Mouse (Mus musculus) layer of hippocampus, adult 8-10 months (tissue): ENCODE data around the gene 2310007B03Rik. TPM values are rescaled to one million over a fixed set of nuclear protein-coding genes. Genes with fewer than 3 reads are reported as not detected.

ENCODE experiments used
- DNase-seq, 2 experiments: peaks; one replicate each; pipeline ENCODE4 v3.0.0; 2022; ENCODE audit warnings: low spot score in 2 of 2
- total RNA-seq, 4 experiments: library from RNA; stranded (reverse); gene quantifications; 2 replicates each; pipeline ENCODE4 v1.2.4; 2022

Gene 2310007B03Rik
- total RNA-seq, 4 experiments from 2014 or later, result not detected

GRCm38 (mm10) chr1:93102700-93103099 lies 58.0 kb downstream of the 2310007B03Rik start:
- no peak for DNase-seq

- DNase-seq, result peak; percentile 87 to 93
These were observed 59.1 kb downstream of the 2310007B03Rik start, which contains the start of gene Kif1a for GRCm38 (mm10) chr1:93101571-93102061. Gene Kif1a (minus strand): TSS chr1:93101951.

Other genes with a start within 250 kb of the 2310007B03Rik start
- 10 to 100 TPM; 39.9 to 46.3 (median 43.1) TPM for gene Capn10, start 226.6 kb downstream of the 2310007B03Rik start, total RNA-seq
- gene Gpr35, start 210.1 kb downstream of the 2310007B03Rik start, total RNA-seq, result under 1 TPM in 3 of 4 experiments, not detected in 1; 0.39 to 0.61 (median 0.51) TPM
- gene Aqp12, start 154.6 kb downstream of the 2310007B03Rik start, total RNA-seq, result not detected
- gene Kif1a, start 59.0 kb downstream of the 2310007B03Rik start, total RNA-seq, result 100 to 1,000 TPM; 681 to 718 (median 697) TPM
- not detected for gene Agxt, start 25.7 kb downstream of the 2310007B03Rik start, total RNA-seq
- gene Crocc2, start 7.8 kb upstream of the 2310007B03Rik start, total RNA-seq, result under 1 TPM; 0.27 to 0.72 (median 0.37) TPM
- 10 to 100 TPM in 3 of 4 experiments, 1 to 10 TPM in 1; 9.9 to 13.5 (median 12.4) TPM for gene Sned1, start 74.9 kb upstream of the 2310007B03Rik start, total RNA-seq
- 10 to 100 TPM; 20.7 to 25.8 (median 22.0) TPM for gene Mterf4, start 145.0 kb upstream of the 2310007B03Rik start, total RNA-seq
- 10 to 100 TPM; 75.5 to 85.2 (median 78.7) TPM for gene Ppp1r7, start 181.9 kb upstream of the 2310007B03Rik start, total RNA-seq
- 1 to 10 TPM; 3.7 to 9.8 (median 4.4) TPM for gene Pask, start 182.5 kb upstream of the 2310007B03Rik start, total RNA-seq
- under 1 TPM in 2 of 4 experiments, not detected in 2; 0.76 to 0.80 TPM for gene Ano7, start 213.0 kb upstream of the 2310007B03Rik start, total RNA-seq